Mouse (Mus musculus): Measurements from ENCODE around the gene Slc38a7. TPM values are rescaled to one million over a fixed set of nuclear protein-coding genes. Genes with fewer than 3 reads are reported as not detected.
"Not testable (repeated sequence)": the region's sequence is repeated elsewhere in the genome, so short reads cannot be mapped to it uniquely, and the experiment has no call there.

Slc38a7 gene
- polyA plus RNA-seq, 1 experiment from 2014 or later: 16.0 TPM

DNA sequence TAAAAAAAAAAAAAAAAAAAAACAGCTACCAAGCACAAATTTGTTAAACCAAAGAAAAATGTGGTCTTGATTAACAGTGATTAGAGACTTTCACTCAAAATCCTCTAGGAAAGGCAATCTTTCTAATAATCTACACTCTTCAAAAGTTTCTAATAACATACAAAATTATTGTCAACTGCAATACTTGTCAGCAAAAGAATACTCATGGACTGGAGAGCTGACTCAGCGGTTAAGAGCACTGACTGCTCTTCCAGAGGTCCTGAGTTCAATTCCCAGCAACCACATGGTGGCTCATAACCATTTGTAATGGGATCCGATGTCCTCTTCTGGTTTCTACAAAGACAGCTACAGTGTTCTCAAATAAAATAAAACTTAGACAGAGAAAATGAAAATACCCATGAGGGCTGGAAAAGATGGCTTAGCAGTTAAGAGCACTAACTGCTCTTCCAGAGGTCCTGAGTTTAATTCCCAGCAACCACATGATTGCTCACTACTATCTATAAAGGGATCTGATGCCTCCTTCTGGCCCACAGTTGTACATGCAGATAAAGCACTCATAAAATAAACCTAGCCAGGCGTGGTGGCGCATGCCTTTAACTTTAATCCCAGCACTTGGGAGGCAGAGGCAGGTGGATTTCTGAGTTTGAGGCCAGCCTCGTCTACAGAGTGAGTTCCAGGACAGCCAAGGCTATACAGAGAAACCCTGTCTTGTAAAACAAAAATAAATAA is 57.8 kb downstream of the Slc38a7 start:
- H3K4me2 ChIP-seq (ENCODE audit: low read depth); H3K27me3 ChIP-seq (ENCODE audit: control insufficient read depth, insufficient read depth, low read length); H3K9ac ChIP-seq (ENCODE audit: low read length); H3K9me3 ChIP-seq (ENCODE audit: control insufficient read depth, low read length); H3K4me3 ChIP-seq (ENCODE audit: low read depth, low read length); H3K27ac ChIP-seq (ENCODE audit: low read depth, low read length); ATAC-seq (ENCODE audit: insufficient read depth, low FRiP score, low TSS enrichment); DNase-seq (ENCODE audit: low spot score); H3K36me3 ChIP-seq (ENCODE audit: control insufficient read depth, insufficient read depth, low read length); H3K4me1 ChIP-seq (ENCODE audit: control insufficient read depth, insufficient read depth, low read length): not testable (repeated sequence)
- 90% methylated on average over 5 of the region's 5 CpGs for WGBS

Other genes with a start within 250 kb of the Slc38a7 start
- gene Gins3, start 220.1 kb downstream of the Slc38a7 start, polyA plus RNA-seq (2014; fragmentation: Nextera tagmentation; extraction: Ambion mirVana): 23.5 and 24.3 TPM in 2 replicates
- gene Ndrg4, start 176.6 kb downstream of the Slc38a7 start, polyA plus RNA-seq (2014; fragmentation: Nextera tagmentation; extraction: Ambion mirVana): 69.5 and 87.3 TPM in 2 replicates
- gene Setd6, start 137.7 kb downstream of the Slc38a7 start, polyA plus RNA-seq (2014; fragmentation: Nextera tagmentation; extraction: Ambion mirVana): 19.3 and 20.2 TPM in 2 replicates
- gene Cnot1, start 46.1 kb downstream of the Slc38a7 start, polyA plus RNA-seq (2014; fragmentation: Nextera tagmentation; extraction: Ambion mirVana): 119 and 128 TPM in 2 replicates
- gene Sap18b, start 28.2 kb downstream of the Slc38a7 start, polyA plus RNA-seq (2014; fragmentation: Nextera tagmentation; extraction: Ambion mirVana): 348 and 353 TPM in 2 replicates
- 81.2 and 84.2 TPM in 2 replicates for gene Got2, start 35.0 kb upstream of the Slc38a7 start, polyA plus RNA-seq (2014; fragmentation: Nextera tagmentation; extraction: Ambion mirVana)

Data from neural tube, embryonic 11.5 days (tissue).